Mouse (Mus musculus) heart, adult 10 weeks (tissue): ENCODE measurements around the gene Gm20605. TPM values are rescaled to one million over a fixed set of nuclear protein-coding genes. Genes with fewer than 3 reads are reported as not detected.

Source experiments
- polyA plus RNA-seq: library from polyadenylated mRNA; stranded (reverse); fragments of 350-450 nt; fragmentation: Illumina TruSeq; extraction: RNeasy Lipid Tissue Mini Kit (QIAGEN cat#74804); gene quantifications from one replicate; pipeline ENCODE4 v1.2.3, GENCODE M21; 2014; ENCODE audit warnings: low read depth, low replicate concordance

Gene Gm20605
- 10.8 TPM for polyA plus RNA-seq

DNA sequence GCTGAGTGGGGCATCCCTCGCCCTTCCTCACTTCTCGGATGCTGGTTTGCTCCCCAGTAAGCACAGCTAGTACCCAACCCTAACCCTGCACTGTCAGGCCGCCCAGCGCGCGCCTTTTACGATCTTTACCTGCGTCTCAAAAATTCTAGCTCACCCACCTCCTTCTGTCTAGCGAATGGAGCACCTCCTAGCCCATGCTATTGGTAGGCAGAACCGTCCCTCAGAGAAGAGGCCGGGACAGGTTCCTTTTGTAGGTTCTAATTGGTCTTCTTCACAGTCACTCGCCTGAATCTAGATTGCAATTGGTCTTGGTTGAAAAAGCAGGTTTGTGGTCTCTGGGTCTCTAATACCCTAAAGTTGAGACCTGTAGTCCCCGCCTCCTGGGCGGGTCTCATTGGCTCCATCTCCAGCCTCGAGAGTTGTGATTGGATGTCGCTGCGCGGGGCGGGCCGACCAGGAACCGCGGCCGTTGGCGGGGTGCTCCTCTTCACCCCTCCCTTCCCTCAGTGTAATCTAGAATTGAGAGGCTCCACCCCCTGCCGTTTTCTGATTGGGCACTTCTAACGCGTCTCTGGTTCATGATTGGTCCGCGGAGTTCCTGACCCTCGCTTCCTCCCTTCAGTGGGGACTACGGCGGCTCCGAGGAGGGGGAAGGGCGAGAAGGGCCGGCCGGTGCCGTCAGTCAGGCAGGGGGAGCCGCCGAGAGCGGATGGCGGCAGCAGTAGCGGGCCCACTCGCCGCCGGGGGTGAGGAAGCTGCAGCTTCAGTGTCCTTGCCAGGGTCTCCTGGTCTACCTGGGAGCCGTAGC lies at the start of gene Gm20605, which contains the start of the genes Fbxo24 and Lrch4:
Gm20605 (plus strand) TSS at position 678 of the 808 bp plus-strand sequence.
Fbxo24 (minus strand) TSS at position 505 of the 808 bp plus-strand sequence.
Lrch4 (plus strand) TSS at position 624 of the 808 bp plus-strand sequence.

GRCm38 (mm10) chr5:137600619-137601364 lies 28.2 kb upstream of the Gm20605 start, which contains the start of gene Mospd3:
Gene Mospd3 (minus strand): TSS chr5:137601058.

GRCm38 (mm10) chr5:137613550-137613949 lies 15.4 kb upstream of the Gm20605 start, which contains the start of gene Pcolce:
Gene Pcolce (minus strand): TSS chr5:137613784.

GRCm38 (mm10) chr5:137641054-137641453 lies 12.1 kb downstream of the Gm20605 start, which contains the start of gene Sap25:
Gene Sap25 (plus strand): TSS chr5:137641334.

DNA sequence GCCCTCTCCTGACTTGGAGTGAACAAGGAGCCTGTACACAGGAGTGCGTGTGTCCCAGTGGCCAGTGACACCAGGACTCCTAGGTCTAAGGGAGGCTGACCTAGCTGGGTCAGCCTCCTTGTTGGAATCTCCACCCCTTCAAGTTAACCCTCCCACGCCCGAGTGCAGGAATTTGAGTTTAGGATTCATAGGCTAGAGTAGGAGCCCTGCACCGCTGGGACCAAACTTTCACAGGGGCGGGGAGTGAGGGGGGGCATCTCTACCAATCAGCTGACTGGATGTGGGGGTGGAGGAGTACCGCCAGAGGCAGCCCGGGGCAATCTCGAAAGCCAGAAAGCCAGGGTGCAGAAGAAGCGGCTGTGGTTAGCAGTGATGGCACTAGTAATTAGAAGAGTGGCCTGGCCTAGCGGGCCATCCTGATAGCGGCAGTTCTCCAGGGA lies 16.7 kb downstream of the Gm20605 start, which contains the start of gene Irs3:
Irs3 (minus strand) TSS at position 63 of the 440 bp plus-strand sequence.

GRCm38 (mm10) chr5:137684294-137685123 lies 55.5 kb downstream of the Gm20605 start, which contains the start of gene Agfg2:
Gene Agfg2 (minus strand): TSS chr5:137684726.

Other genes starting within 250 kb of the Gm20605 start
- not detected for gene Zan, start 152.1 kb upstream of the Gm20605 start, polyA plus RNA-seq
- 15.7 TPM for gene Pop7, start 126.7 kb upstream of the Gm20605 start, polyA plus RNA-seq
- 23.9 TPM for gene Gigyf1, start 110.6 kb upstream of the Gm20605 start, polyA plus RNA-seq
- not detected for gene Epo, start 95.9 kb upstream of the Gm20605 start, polyA plus RNA-seq
- gene Gnb2, start 95.7 kb upstream of the Gm20605 start, polyA plus RNA-seq, result 231 TPM
- gene Actl6b, start 75.7 kb upstream of the Gm20605 start, polyA plus RNA-seq, result not detected
- gene Tfr2, start 59.3 kb upstream of the Gm20605 start, polyA plus RNA-seq, result not detected
- gene Mospd3, start 28.1 kb upstream of the Gm20605 start, polyA plus RNA-seq, result 11.4 TPM
- gene Pcolce, start 15.4 kb upstream of the Gm20605 start, polyA plus RNA-seq, result 74.5 TPM
- 0.21 TPM for gene Fbxo24, start 173 bp upstream of the Gm20605 start, polyA plus RNA-seq
- gene Lrch4, start 54 bp upstream of the Gm20605 start, polyA plus RNA-seq, result 12.7 TPM
- gene Sap25, start 12.2 kb downstream of the Gm20605 start, polyA plus RNA-seq, result 10.5 TPM
- gene Irs3, start 16.5 kb downstream of the Gm20605 start, polyA plus RNA-seq, result 0.99 TPM
- gene Agfg2, start 55.6 kb downstream of the Gm20605 start, polyA plus RNA-seq, result 10.5 TPM
- gene Nyap1, start 112.4 kb downstream of the Gm20605 start, polyA plus RNA-seq, result 1.2 TPM
- 177 TPM for gene Tsc22d4, start 116.6 kb downstream of the Gm20605 start, polyA plus RNA-seq
- gene Ppp1r35, start 149.7 kb downstream of the Gm20605 start, polyA plus RNA-seq, result 8.7 TPM
- gene Mepce, start 158.5 kb downstream of the Gm20605 start, polyA plus RNA-seq, result 22.7 TPM
- gene Zcwpw1, start 158.6 kb downstream of the Gm20605 start, polyA plus RNA-seq, result 0.81 TPM
- gene Pilra, start 207.1 kb downstream of the Gm20605 start, polyA plus RNA-seq, result 0.97 TPM
- gene Pilrb1, start 228.9 kb downstream of the Gm20605 start, polyA plus RNA-seq, result 1.3 TPM
- gene Pilrb2, start 242.6 kb downstream of the Gm20605 start, polyA plus RNA-seq, result 1.0 TPM